Mouse (Mus musculus) limb, embryonic 11.5 days (tissue): ENCODE results near the gene Sardh. TPM values are rescaled to one million over a fixed set of nuclear protein-coding genes. Genes with fewer than 3 reads are reported as not detected.

Experiments
- ATAC-seq: fragments of 200-750 bp; cut with Nextera tagmentation; 2 replicates; pipeline ENCODE4 v1.8.0; 2017; ENCODE audit warnings: low read depth; ENCODE audit not compliant: insufficient number of reproducible peaks, low FRiP score, low TSS enrichment
- DNase-seq: peaks from one replicate; pipeline ENCODE4 v3.0.0-alpha.2; 2015; ENCODE audit warnings: low spot score
- H3K27ac ChIP-seq: fragments of 300-500 bp; sonication (generic); replicated peaks from 2 replicates; pipeline ENCODE4 v1.5.1; 2014; ENCODE audit warnings: low read depth, mild to moderate bottlenecking, low read length
- H3K27me3 ChIP-seq: fragments of 300-500 bp; sonication (generic); 2 replicates; pipeline ENCODE4 v1.6.1; 2014; ENCODE audit warnings: mild to moderate bottlenecking, low read length, mixed read lengths; ENCODE audit not compliant: control insufficient read depth, insufficient read depth
- H3K36me3 ChIP-seq: fragments of 300-500 bp; sonication (generic); 2 replicates; pipeline ENCODE4 v1.6.1; 2014; ENCODE audit warnings: mild to moderate bottlenecking, low read length, moderate library complexity, mixed read lengths; ENCODE audit not compliant: control insufficient read depth, insufficient read depth
- H3K4me1 ChIP-seq: fragments of 300-500 bp; sonication (generic); 2 replicates; pipeline ENCODE4 v1.6.1; 2014; ENCODE audit warnings: low read length, mixed read lengths; ENCODE audit not compliant: control insufficient read depth, insufficient read depth
- H3K4me2 ChIP-seq: fragments of 300-500 bp; sonication (generic); 2 replicates; pipeline ENCODE4 v1.6.1; 2014; ENCODE audit warnings: low read depth, mild to moderate bottlenecking, moderate library complexity; ENCODE audit not compliant: severe bottlenecking
- H3K4me3 ChIP-seq: fragments of 300-500 bp; sonication (generic); 2 replicates; pipeline ENCODE4 v1.5.1; 2014; ENCODE audit warnings: low read depth, low read length
- H3K9ac ChIP-seq: fragments of 300-500 bp; sonication (generic); 2 replicates; pipeline ENCODE4 v1.6.1; 2014; ENCODE audit warnings: mild to moderate bottlenecking, low read length
- H3K9me3 ChIP-seq: fragments of 300-500 bp; sonication (generic); 2 replicates; pipeline ENCODE4 v1.6.1; 2016; ENCODE audit warnings: low read length; ENCODE audit not compliant: control insufficient read depth
- WGBS: fragments of 180-500 bp; shearing (Covaris S2); extraction: QIAGEN DNeasy Blood & Tissue Kit; methylation state at CpG from one replicate; pipeline ENCODE4 v1.1.7; 2014; 5-methylcytosine and 5-hydroxymethylcytosine counted together
- polyA plus RNA-seq: library from polyadenylated mRNA; unstranded; fragments of >200 nt; fragmentation: Nextera tagmentation; extraction: Ambion mirVana; gene quantifications from 2 replicates; pipeline ENCODE4 v1.2.1, GENCODE M21; 2014

Gene Sardh
- polyA plus RNA-seq, 1 experiment from 2014 or later = 3.5 TPM

- Histone ChIP-seq H3K27me3 (no peaks in the 10 kb centered on the region), H3K4me2 (no peak overlapping the region), H3K27ac (no peak overlapping the region), H3K9me3 (no peaks in the 10 kb centered on the region), H3K9ac (no peak overlapping the region), H3K36me3 (peaks cover 8% of the 10 kb centered on the region; the same call in 1 of the 2 replicates), H3K4me3 (no peak overlapping the region), H3K4me1 (no peaks in the 10 kb centered on the region)
- 92% methylated on average over 7 of the region's 7 CpGs for WGBS
- DNase-seq (no peak), ATAC-seq (no peak)
These were observed 30.7 kb upstream of the Sardh start for GRCm38 (mm10) chr2:27278859-27279258.

- Histone ChIP-seq H3K4me1 (no peaks in the 10 kb centered on the region), H3K9me3 (no peaks in the 10 kb centered on the region), H3K36me3 (peaks cover 14% of the 10 kb centered on the region), H3K4me2 (no peak overlapping the region), H3K4me3 (no peak overlapping the region), H3K27ac (no peak overlapping the region), H3K9ac (no peak overlapping the region), H3K27me3 (no peaks in the 10 kb centered on the region)
- DNase-seq (no peak), ATAC-seq (no peak)
- 78% methylated on average over 2 of the region's 2 CpGs for WGBS
These were observed 20.2 kb upstream of the Sardh start for GRCm38 (mm10) chr2:27268325-27268724.

- no peaks in the 10 kb centered on the region for H3K9me3 ChIP-seq
- H3K27me3 ChIP-seq = no peaks in the 10 kb centered on the region
- H3K4me1 ChIP-seq = no peaks in the 10 kb centered on the region
- no peak overlapping the region for H3K27ac ChIP-seq
- 89% methylated on average over 3 of the region's 3 CpGs for WGBS
- H3K4me2 ChIP-seq = no peak overlapping the region
- H3K36me3 ChIP-seq = peaks cover 8% of the 10 kb centered on the region
- no peak overlapping the region for H3K4me3 ChIP-seq
- ATAC-seq = no peak
- no peak overlapping the region for H3K9ac ChIP-seq
- no peak for DNase-seq
These were observed 17.7 kb upstream of the Sardh start for GRCm38 (mm10) chr2:27265819-27266218.

DNA sequence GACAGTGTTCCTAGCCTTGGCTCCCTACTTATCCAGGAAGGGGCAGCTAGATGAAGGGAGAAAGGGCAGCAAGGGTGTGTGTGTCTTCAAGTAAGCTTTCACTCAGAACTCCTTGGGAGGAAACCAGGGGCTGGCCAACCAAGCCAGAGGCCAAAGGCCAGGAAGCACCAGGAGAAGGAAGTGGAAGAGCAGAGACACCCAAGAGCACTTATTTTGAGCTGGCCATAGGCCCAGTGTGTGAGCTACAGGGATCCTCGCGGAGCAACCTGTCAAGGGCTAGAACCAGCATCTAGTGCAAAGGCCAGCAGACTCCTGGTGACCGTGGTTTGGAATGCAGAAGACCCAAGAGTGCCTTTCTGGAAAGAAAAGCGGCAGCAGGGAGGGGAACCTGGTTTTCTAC lies 14.8 kb upstream of the Sardh start:
- DNase-seq (no peak), ATAC-seq (no peak)
- 86% methylated on average over 4 of the region's 4 CpGs for WGBS
- Histone ChIP-seq H3K4me2 (no peak overlapping the region), H3K27me3 (no peaks in the 10 kb centered on the region), H3K36me3 (no peaks in the 10 kb centered on the region), H3K4me1 (no peaks in the 10 kb centered on the region), H3K9me3 (no peaks in the 10 kb centered on the region), H3K9ac (no peak overlapping the region), H3K27ac (no peak overlapping the region), H3K4me3 (no peak overlapping the region)

DNA sequence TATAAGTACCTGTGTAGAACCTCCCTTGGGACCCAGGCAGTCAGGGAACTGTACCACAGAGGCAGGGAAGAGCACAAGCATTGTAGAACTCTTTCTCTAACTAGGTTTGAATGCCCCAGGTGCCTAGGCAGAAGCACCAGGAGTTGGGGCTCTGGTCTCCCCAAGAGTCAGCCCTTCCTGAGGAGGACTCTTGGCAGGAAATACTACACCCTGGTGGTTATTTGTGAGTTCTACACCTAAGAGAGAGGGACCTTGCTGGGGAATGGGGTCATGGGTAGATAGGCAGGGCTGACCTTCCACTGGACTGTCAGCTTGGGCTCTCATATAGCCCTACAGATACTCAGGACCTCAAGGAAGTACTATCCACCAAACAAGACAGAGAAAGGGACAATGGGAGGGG lies 3.3 kb upstream of the Sardh start:
- H3K4me3 ChIP-seq = no peak overlapping the region
- H3K27ac ChIP-seq = no peak overlapping the region
- H3K9me3 ChIP-seq = no peaks in the 10 kb centered on the region
- H3K9ac ChIP-seq = no peak overlapping the region
- ATAC-seq = no peak
- no peaks in the 10 kb centered on the region for H3K27me3 ChIP-seq
- no peak overlapping the region for H3K4me2 ChIP-seq
- H3K4me1 ChIP-seq = no peaks in the 10 kb centered on the region
- no peak for DNase-seq
- no peaks in the 10 kb centered on the region for H3K36me3 ChIP-seq

GRCm38 (mm10) chr2:27247487-27247863 lies 662 bp downstream of the Sardh start:
- Histone ChIP-seq H3K4me2 (no peak overlapping the region), H3K4me1 (no peaks in the 10 kb centered on the region), H3K4me3 (no peak overlapping the region), H3K9ac (no peak overlapping the region), H3K36me3 (no peaks in the 10 kb centered on the region), H3K27me3 (no peaks in the 10 kb centered on the region), H3K27ac (no peak overlapping the region), H3K9me3 (no peaks in the 10 kb centered on the region)
- DNase-seq (no peak), ATAC-seq (no peak)
- 57% methylated on average over 2 of the region's 2 CpGs for WGBS

DNA sequence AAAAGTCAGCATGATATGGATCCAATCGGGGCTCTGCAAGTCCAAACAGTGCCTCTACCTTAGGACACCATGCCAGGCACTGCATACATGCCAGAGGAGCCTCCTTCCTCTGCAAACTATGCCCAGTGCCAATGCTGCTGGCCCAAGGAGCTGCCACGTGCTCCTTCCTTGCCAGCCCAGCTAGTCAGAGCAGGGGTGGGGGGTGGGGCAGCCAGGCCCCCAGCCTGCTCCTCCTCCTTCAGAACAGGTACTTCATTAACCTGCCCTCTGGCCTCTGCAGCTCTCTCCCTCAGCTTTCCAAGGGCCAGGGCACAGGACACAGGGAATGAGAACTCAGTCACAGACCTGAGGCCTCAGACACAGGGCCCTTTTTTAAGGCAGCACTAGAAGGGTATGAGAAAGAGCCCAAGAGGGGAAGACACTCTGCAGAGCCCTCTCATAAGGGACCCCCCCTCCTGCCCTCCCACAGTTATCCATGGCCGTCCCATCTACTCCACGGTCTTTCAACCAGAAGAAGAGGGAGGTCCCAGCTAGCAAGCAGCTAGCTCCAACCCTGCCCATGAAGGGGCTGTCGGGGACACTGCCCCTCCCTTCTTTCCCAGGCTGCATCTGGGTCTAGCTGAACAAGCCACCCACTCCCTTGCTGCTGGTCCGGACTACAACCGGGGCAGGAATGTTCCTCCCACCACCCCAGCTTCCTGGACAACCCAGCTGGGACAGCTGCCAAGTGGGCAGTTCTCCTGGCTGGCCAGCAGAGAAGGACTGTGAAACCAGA lies 1.2 kb downstream of the Sardh start:
- ATAC-seq (no peak), DNase-seq (no peak)
- Histone ChIP-seq H3K4me2 (no peak overlapping the region), H3K9me3 (no peaks in the 10 kb centered on the region), H3K36me3 (no peaks in the 10 kb centered on the region), H3K4me1 (no peaks in the 10 kb centered on the region), H3K9ac (no peak overlapping the region), H3K4me3 (no peak overlapping the region), H3K27me3 (no peaks in the 10 kb centered on the region), H3K27ac (no peak overlapping the region)
- WGBS = 56% methylated on average over 7 of the region's 7 CpGs

DNA sequence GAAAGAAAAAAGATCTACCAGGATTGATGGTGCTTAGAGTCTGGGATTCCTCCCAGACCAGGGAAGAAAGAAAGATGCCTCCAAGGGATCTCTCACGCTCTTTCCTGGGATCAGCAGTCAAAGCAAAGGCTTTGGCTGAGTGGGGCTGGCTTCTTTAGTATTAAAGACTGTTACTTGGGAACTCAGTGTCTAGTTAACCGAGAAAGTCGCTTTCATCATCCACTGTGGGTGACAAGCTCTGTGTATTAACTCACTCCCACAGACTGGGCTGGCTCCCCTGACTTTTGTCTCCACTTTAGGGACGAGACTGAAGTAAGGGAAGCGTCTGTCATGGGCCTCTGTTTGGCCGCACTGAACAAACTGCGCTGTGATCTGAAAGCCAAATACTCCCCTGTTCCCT lies 2.2 kb downstream of the Sardh start:
- Histone ChIP-seq H3K4me2 (no peak overlapping the region), H3K4me1 (no peaks in the 10 kb centered on the region), H3K9ac (no peak overlapping the region), H3K27me3 (no peaks in the 10 kb centered on the region), H3K27ac (no peak overlapping the region), H3K36me3 (no peaks in the 10 kb centered on the region), H3K4me3 (no peak overlapping the region), H3K9me3 (no peaks in the 10 kb centered on the region)
- no peak for ATAC-seq
- no peak for DNase-seq
- WGBS = 72% methylated on average over 7 of the region's 7 CpGs

- H3K27me3 ChIP-seq = no peaks in the 10 kb centered on the region
- no peak overlapping the region for H3K27ac ChIP-seq
- no peaks in the 10 kb centered on the region for H3K9me3 ChIP-seq
- WGBS = 26% methylated on average over 4 of the region's 4 CpGs
- ATAC-seq = 0 out of 2 replicates have a peak, but pooled peaks have one; percentile 55
- H3K36me3 ChIP-seq = no peaks in the 10 kb centered on the region
- H3K9ac ChIP-seq = no peak overlapping the region
- H3K4me3 ChIP-seq = no peak overlapping the region
- peak; percentile 81 for DNase-seq
- no peak overlapping the region for H3K4me2 ChIP-seq
- no peaks in the 10 kb centered on the region; the same call in 1 of the 2 replicates for H3K4me1 ChIP-seq
These were observed 10.8 kb downstream of the Sardh start for GRCm38 (mm10) chr2:27237342-27237741.
